Mouse (Mus musculus): ENCODE results near the gene Tnrc6c. TPM values are rescaled to one million over a fixed set of nuclear protein-coding genes. Genes with fewer than 3 reads are reported as not detected.

Tnrc6c gene
- total and polyA plus RNA-seq, 3 experiments, result 6.9 to 16.7 (median 12.8) TPM

DNA sequence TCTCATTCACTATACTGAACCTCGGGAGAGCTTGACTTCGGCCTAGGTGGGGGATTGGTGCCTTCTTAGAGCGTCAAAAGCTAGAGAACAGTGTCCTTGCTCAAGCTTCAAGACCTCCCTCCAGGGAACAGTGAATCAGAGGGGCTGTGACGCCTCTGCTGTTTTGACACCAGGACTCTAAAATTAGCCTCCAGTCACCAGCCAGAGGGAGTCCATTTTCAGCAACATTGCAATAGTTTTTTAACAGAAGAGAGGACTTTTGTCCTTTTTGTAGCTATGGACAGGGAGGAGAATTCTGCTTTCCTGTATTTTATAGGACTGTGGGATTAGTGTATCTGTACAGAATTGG is 76.4 kb downstream of the Tnrc6c start:
- Histone ChIP-seq H3K9ac (ENCODE audit: insufficient read depth, low read depth) (no peak overlapping the region), H3K79me2 (replicated peaks; ENCODE audit: control insufficient read depth, extremely low read depth, insufficient read depth, poor library complexity, severe bottlenecking) (no peaks in the 10 kb centered on the region), H3K27ac (ENCODE audit: insufficient read depth, low read depth) (no peak overlapping the region), H3K9me3 (replicated peaks; ENCODE audit: low read length) (no peaks in the 10 kb centered on the region), H3K36me3 (replicated peaks in 1 of 2; ENCODE audit: control insufficient read depth in 1 of 2, insufficient read depth in 1 of 2, low read length in 1 of 2) (peaks cover 19 to 29% of the 10 kb centered on the region in 2 experiments), H3K4me1 (ENCODE audit: control insufficient read depth in 1 of 2, insufficient read depth in 2 of 2) (peaks cover 0 to 38% of the 10 kb centered on the region in 2 experiments; a peak in 2 of 4 replicates), H3K27me3 (replicated peaks) (no peaks in the 10 kb centered on the region), H3K4me2 (ENCODE audit: insufficient read depth, low read depth, poor library complexity, severe bottlenecking) (no peak overlapping the region), H3K4me3 (replicated peaks in 1 of 3; ENCODE audit: low read depth in 2 of 3, low read length in 2 of 3, poor library complexity in 1 of 3) (no peak overlapping the region)
- in situ Hi-C loops (cut with MboI; ENCODE audit: low pct_ligation_motif_present, low pct_unique_long_range_greater_than_20kb, low sequenced_read_pairs) (no loop called here), dilution Hi-C loops (cut with MboI; ENCODE audit: extremely low pct_ligation_motif_present, extremely low pct_unique_long_range_greater_than_20kb, low sequenced_read_pairs) (no loop called here)
- TF ChIP-seq JUND (conservative IDR thresholded peaks at IDR 0.05; ENCODE audit: low read depth, low read length), result no peak
- no peak for TF ChIP-seq ZNF384 (IDR thresholded peaks at IDR 0.05; ENCODE audit: low read depth, low read length)
- TF ChIP-seq MYC (IDR thresholded peaks at IDR 0.05; ENCODE audit: low read depth, low read length), result no peak
- no peak for TF ChIP-seq NRF1 (IDR thresholded peaks at IDR 0.05; ENCODE audit: low read depth, low read length)
- TF ChIP-seq MAX (IDR thresholded peaks at IDR 0.05; ENCODE audit: low read length), result no peak
- no peak for TF ChIP-seq MAFK (IDR thresholded peaks at IDR 0.05; ENCODE audit: insufficient replicate concordance, low read length)
- TF ChIP-seq CHD2 (IDR thresholded peaks at IDR 0.05; ENCODE audit: low read length), result no peak
- no peak for TF ChIP-seq RAD21 (IDR thresholded peaks at IDR 0.05; ENCODE audit: low read depth, low read length)
- DNase-seq (ENCODE audit: extremely low read depth), result no peak

DNA sequence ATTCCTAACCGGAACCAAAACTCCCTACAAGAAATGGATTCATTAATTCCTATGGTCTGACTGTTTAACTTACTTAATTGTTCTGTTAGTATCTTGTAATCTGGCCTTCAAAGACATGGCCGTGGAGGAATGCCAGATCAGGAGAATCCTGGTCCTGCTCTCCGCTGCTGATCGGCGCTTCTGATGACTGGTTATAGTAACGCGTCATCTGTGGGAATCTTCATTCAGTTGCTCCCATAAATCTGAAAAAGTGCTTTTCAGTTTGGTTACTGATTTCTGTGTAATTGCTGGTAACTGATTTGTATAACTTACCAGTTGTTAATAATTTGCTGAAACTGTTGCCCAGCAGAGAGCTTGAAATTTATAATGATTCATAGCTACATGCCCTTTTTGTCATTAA is 77.4 kb downstream of the Tnrc6c start:
- dilution Hi-C loops (cut with MboI; ENCODE audit: extremely low pct_ligation_motif_present, extremely low pct_unique_long_range_greater_than_20kb, low sequenced_read_pairs), result no loop called here

DNA sequence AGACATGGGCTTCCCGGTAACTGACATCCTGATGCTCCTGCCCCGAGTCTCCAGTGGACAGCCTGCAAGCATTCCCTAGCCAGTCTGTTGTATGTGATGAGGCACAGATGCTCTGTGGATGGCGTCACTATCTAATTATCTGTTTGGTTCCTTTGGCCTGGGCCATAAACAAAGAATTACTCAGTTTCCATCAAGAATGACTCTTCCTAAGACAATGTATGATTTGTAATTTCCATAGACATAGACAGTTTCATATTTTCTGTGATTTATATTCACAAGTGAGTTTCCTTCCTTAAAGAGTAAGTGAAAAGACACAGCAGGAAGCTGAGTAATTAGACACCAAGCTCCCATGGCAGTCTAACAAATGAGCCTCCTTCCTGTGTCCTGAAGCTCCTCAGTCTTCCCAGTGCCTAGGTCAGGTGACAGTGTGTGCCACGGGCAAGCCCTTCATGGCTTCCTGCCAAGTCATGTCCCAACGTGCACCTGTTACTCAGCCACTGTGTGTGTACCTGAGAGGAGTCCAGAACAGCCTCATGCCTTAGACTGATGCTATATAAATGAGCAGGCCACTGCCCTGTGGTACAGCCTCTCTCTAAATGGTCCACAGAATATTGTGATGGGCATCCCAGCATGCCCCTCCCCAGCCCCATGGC is 82.1 kb downstream of the Tnrc6c start:
- Histone ChIP-seq H3K27ac (ENCODE audit: insufficient read depth, low read depth) (no peak overlapping the region), H3K4me2 (ENCODE audit: insufficient read depth, low read depth, poor library complexity, severe bottlenecking) (no peak overlapping the region), H3K9me3 (replicated peaks; ENCODE audit: low read length) (no peaks in the 10 kb centered on the region), H3K27me3 (replicated peaks) (no peaks in the 10 kb centered on the region), H3K36me3 (replicated peaks in 1 of 2; ENCODE audit: control insufficient read depth in 1 of 2, insufficient read depth in 1 of 2, low read length in 1 of 2) (peaks cover 57 to 80% of the 10 kb centered on the region in 2 experiments), H3K4me1 (ENCODE audit: control insufficient read depth in 1 of 2, insufficient read depth in 2 of 2) (peaks cover 0 to 8% of the 10 kb centered on the region in 2 experiments; a peak in 1 of 4 replicates), H3K79me2 (replicated peaks; ENCODE audit: control insufficient read depth, extremely low read depth, insufficient read depth, poor library complexity, severe bottlenecking) (no peaks in the 10 kb centered on the region), H3K4me3 (replicated peaks in 1 of 3; ENCODE audit: low read depth in 2 of 3, low read length in 2 of 3, poor library complexity in 1 of 3) (no peak overlapping the region), H3K9ac (ENCODE audit: insufficient read depth, low read depth) (no peak overlapping the region)
- dilution Hi-C loops (cut with MboI; ENCODE audit: extremely low pct_ligation_motif_present, extremely low pct_unique_long_range_greater_than_20kb, low sequenced_read_pairs) (no loop called here), in situ Hi-C loops (cut with MboI; ENCODE audit: low pct_ligation_motif_present, low pct_unique_long_range_greater_than_20kb, low sequenced_read_pairs) (no loop called here)
- no peak for DNase-seq (ENCODE audit: extremely low read depth)
- TF ChIP-seq HCFC1 (IDR thresholded peaks at IDR 0.05; ENCODE audit: low read depth, low read length), result no peak
- no peak for TF ChIP-seq JUND (conservative IDR thresholded peaks at IDR 0.05; ENCODE audit: low read depth, low read length)
- no peak for TF ChIP-seq MXI1 (IDR thresholded peaks at IDR 0.05; ENCODE audit: low read depth, low read length)
- TF ChIP-seq CTCF (conservative IDR thresholded peaks at IDR 0.05 in 1 of 2, IDR thresholded peaks at IDR 0.05 in 1 of 2; ENCODE audit: low read depth in 2 of 2, low read length in 2 of 2), result no peak
- no peak for TF ChIP-seq E2F4 (IDR thresholded peaks at IDR 0.05; ENCODE audit: insufficient replicate concordance, low read depth, low read length)

More for the DNA sequence above, 77.4 kb downstream of the Tnrc6c start:
- Histone ChIP-seq H3K9me3 (replicated peaks; ENCODE audit: low read length) (no peaks in the 10 kb centered on the region), H3K27ac (ENCODE audit: insufficient read depth, low read depth) (no peak overlapping the region), H3K9ac (ENCODE audit: insufficient read depth, low read depth) (no peak overlapping the region), H3K4me1 (ENCODE audit: control insufficient read depth in 1 of 2, insufficient read depth in 2 of 2) (peaks cover 0 to 42% of the 10 kb centered on the region in 2 experiments; a peak in 2 of 4 replicates), H3K36me3 (replicated peaks in 1 of 2; ENCODE audit: control insufficient read depth in 1 of 2, insufficient read depth in 1 of 2, low read length in 1 of 2) (peaks cover 26 to 37% of the 10 kb centered on the region in 2 experiments), H3K27me3 (replicated peaks) (no peaks in the 10 kb centered on the region), H3K79me2 (replicated peaks; ENCODE audit: control insufficient read depth, extremely low read depth, insufficient read depth, poor library complexity, severe bottlenecking) (no peaks in the 10 kb centered on the region), H3K4me3 (replicated peaks in 1 of 3; ENCODE audit: low read depth in 2 of 3, low read length in 2 of 3, poor library complexity in 1 of 3) (no peak overlapping the region), H3K4me2 (ENCODE audit: insufficient read depth, low read depth, poor library complexity, severe bottlenecking) (no peak overlapping the region)
- DNase-seq (ENCODE audit: extremely low read depth), result no peak
- TF ChIP-seq RCOR1 (conservative IDR thresholded peaks at IDR 0.05; ENCODE audit: low read depth, low read length) (no peak), POLR2AphosphoS2 (IDR thresholded peaks at IDR 0.05; ENCODE audit: low read depth, low read length) (no peak), TCF12 (IDR thresholded peaks at IDR 0.05; ENCODE audit: low read depth, low read length) (no peak), E2F4 (IDR thresholded peaks at IDR 0.05; ENCODE audit: insufficient replicate concordance, low read depth, low read length) (no peak), MEF2A (IDR thresholded peaks at IDR 0.05; ENCODE audit: borderline replicate concordance, low read depth, low read length) (no peak), JUND (conservative IDR thresholded peaks at IDR 0.05; ENCODE audit: low read depth, low read length) (no peak), CHD1 (IDR thresholded peaks at IDR 0.05; ENCODE audit: low read depth, low read length) (no peak), MAZ (IDR thresholded peaks at IDR 0.05; ENCODE audit: low read depth, low read length) (no peak)
- in situ Hi-C loops (cut with MboI; ENCODE audit: low pct_ligation_motif_present, low pct_unique_long_range_greater_than_20kb, low sequenced_read_pairs), result no loop called here
